Mouse (Mus musculus): ENCODE data around the gene Atp6v0a2.

The Atp6v0a2 gene

GRCm38 (mm10) chr5:124636694-124637093 lies 8.3 kb downstream of the Atp6v0a2 start:
- WGBS: 84% methylated on average over 4 of the region's 4 CpGs

GRCm38 (mm10) chr5:124637300-124637699 lies 8.9 kb downstream of the Atp6v0a2 start:
- 62% methylated on average over 11 of the region's 11 CpGs for WGBS

DNA sequence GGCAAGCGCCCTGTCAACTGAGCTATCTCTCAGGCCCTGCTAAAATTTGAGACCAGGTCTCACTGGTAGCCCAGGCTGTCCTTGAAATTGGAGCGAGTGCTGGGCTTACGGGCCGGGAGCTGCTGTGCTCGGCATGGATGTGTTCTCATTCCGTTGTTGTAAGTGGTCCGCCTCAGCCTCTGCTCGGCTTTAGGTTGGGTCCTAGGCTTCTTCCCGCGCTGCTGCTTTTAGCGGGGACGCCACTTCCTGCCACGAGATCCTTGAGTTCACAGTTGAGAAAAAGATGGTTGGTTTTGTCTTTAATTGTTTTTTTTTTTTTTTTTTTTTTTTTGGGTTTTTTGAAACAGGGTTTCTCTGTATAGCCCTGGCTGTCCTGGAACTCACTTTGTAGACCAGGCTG lies 9.5 kb downstream of the Atp6v0a2 start:
- 98% methylated on average over 13 of the region's 13 CpGs for WGBS

DNA sequence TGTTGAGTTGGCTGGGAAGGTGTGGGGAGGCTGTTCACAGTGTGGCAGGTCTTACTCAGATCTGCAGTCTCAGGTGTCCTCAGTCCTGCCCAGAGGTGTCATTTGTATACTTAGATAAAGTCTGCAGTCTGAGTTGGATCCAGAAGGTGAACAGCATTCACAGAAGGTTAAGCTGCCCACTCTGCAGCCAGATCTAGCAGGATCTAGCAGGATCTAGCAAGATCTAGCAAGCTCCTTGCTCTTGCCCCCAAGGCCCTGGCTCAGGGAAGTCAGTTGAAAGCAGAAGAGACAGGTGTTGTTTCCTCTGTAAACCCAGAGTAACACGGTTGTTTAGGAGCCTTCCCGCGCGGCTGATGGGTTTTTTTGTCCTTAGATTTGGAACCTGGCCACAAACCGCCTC lies 85.4 kb downstream of the Atp6v0a2 start:
- WGBS: 69% methylated on average over 5 of the region's 5 CpGs

- WGBS: 80% methylated on average over 8 of the region's 8 CpGs
These were observed 86.8 kb downstream of the Atp6v0a2 start for GRCm38 (mm10) chr5:124715135-124715534.

DNA sequence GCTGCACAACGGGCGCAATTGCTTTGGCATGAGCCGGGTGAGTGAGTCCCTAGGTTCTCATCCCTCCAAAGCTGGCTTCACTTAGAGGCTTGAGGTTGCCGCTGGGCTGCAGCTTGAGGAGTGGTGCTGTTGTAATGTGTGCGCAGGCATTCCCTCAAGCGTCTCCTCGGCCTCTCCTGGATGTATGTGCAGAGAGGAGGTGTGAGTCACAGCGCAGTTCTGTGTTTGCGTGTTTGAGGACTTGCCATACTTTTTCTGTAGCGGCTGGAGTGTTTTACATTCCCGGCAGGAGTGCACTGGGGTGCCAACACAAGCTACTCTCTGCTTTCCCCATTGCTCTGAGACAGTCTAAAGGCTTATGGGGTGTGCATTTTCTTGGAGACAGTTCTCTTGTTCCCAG lies 89.6 kb downstream of the Atp6v0a2 start:
- WGBS: 80% methylated on average over 11 of the region's 11 CpGs

- WGBS: 87% methylated on average over 7 of the region's 7 CpGs
These were observed 90.0 kb downstream of the Atp6v0a2 start for GRCm38 (mm10) chr5:124718396-124718795.

DNA sequence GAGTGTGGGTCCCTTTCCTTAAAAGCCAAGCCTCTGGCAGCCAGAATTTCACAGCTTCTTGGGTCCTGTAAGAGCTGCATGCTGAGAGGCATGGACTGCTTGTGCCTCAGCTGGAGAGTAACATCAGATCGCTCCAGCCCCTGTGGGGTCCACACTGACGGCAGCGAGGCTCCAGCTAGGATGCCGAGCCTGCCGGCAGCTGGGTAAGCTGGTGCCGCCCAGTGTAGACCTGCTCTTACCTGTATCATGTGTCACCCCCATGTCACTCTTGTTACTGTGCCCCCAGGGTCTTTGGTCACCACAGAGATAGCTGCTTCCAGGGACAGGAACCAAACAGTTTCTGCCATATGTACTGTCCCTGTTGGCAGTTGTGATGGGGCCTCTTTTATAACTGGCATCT lies 94.7 kb downstream of the Atp6v0a2 start:
- 94% methylated on average over 6 of the region's 6 CpGs for WGBS

- 14% methylated on average over 29 of the region's 29 CpGs for WGBS
These were observed 96.6 kb downstream of the Atp6v0a2 start, which contains the start of gene Dnah10 for GRCm38 (mm10) chr5:124724997-124725396. TSS of gene Dnah10 (plus strand) at chr5:124725085.

GRCm38 (mm10) chr5:124729662-124730206 lies 101.4 kb downstream of the Atp6v0a2 start:
- WGBS: 19% methylated on average over 21 of the region's 21 CpGs

DNA sequence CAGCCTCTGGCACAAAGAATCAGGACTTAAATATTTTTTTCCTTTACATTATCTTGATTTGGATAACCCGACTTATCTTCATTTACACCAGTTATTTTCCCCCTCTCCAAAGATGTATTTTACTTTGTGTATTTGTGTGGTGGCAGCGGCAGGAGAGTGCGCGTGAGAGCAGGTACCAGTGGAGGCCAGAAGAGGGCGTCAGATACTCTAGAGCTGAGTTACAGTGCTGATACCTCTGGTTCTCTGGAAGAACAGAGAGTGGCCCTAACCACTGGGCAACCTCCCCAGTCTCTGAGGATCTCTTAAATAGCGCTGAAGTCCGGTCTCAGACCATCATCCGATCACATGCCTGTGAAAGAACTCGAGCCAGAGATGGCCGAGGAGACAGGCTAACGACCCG lies 105.6 kb downstream of the Atp6v0a2 start:
- 89% methylated on average over 12 of the region's 12 CpGs for WGBS

DNA sequence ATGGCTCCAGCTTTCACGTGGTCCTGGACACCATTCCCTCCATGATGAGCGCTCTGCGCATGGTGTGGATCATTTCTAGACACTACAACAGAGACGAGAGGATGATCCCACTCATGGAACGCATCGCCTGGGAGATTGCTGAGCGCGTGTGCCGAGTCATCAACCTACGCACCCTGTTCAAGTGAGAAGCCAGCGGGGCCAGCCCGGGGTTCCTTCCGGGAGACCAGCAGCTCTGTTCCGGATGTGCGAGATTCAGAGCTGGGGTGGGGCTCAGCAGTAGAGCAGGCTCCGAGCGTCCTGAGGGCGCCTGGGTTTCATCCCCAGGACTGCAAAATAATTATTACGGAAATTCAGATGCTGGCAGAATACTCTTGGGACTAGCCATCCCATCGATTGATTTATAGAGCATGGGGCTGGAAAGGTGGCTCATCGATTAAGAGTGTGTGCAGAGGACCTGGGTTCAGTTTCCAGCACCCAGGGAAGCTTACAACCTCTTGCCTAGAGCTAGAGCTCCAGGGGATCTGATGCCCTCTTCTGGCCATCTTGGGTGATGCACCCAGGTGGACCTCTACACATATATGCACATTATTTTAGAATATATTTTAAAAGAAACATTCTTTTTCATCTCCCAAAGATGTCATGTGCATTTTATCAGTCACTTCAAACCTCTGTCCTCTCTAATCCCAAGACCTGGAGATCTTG lies 113.7 kb downstream of the Atp6v0a2 start:
- 96% methylated on average over 21 of the region's 21 CpGs for WGBS

DNA sequence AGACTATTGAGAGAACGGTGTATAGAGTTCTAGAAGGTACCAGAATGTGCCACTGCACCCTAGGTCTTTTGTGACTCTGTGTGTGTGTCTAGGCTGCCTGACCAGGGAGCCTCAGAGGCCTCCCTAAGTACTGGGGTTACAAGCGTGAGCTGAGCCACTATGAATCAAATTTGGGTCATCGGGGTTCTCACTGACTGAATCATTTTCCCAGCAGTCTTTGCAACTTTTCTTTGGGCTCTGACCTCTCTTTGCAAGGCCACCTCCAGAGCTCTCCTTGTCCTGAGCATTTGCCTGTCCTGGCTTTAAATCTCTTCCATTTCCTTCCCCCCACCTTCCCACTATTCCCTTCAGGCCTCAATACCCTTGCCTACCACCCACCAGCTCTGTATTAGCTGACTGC lies 115.5 kb downstream of the Atp6v0a2 start:
- WGBS: 91% methylated on average over 3 of the region's 3 CpGs

- WGBS: 92% methylated on average over 15 of the region's 15 CpGs
These were observed 117.8 kb downstream of the Atp6v0a2 start for GRCm38 (mm10) chr5:124746220-124746619.

DNA sequence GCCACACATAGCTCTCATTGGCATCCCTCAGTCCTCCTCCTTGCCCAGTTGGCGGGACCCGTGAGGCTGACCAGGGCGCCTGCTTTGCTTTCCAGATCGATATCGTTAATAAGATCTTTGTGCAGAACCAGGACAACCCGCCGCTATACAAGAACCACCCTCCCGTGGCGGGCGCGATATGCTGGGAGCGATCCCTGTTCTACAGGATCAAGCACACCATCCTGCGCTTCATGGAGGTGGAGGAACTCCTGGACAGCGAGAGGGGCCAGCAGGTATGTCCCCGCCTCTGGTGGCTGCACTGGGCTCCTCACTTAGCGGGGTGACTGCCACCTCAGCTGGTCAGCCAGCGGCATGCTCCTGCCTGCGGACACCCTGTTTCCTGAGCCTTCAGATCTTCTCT lies 119.9 kb downstream of the Atp6v0a2 start:
- 89% methylated on average over 18 of the region's 18 CpGs for WGBS

DNA sequence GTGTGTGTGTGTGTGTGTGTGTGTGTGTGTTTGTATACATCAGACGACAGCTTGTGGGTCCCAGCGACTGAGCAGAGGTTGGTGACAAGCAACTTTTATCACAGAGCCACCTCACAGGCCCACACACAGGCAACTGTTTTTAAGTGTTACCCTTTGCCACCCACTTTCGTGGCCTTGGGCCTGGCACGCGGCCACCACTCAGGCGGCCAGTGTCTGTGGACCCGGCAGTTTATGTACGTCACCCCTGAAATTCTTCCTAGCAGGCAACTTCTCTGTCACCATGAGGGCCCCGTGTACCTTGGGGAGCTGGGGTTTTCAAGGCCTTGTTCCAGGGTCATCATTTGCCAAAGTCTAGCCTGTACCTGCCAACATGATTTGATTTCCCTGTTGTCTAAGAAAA lies 123.3 kb downstream of the Atp6v0a2 start:
- WGBS: 71% methylated on average over 9 of the region's 9 CpGs

DNA sequence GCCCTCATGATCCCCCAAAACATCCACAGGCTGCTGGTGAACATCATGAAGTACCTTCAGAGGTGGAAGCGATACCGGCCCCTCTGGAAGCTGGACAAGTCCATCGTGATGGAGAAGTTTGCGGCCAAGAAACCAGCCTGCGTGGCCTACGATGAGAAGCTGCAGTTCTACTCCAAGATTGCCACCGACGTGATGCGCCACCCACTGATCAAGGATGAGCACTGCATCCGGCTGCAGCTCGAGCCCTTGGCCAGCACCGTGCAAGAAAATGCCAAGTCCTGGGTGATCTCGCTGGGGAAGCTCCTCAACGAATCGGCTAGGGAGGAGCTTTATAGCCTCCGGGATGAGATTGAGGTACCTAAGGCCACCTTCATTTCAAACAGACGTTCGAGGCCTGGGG lies 132.6 kb downstream of the Atp6v0a2 start:
- WGBS: 69% methylated on average over 18 of the region's 18 CpGs

GRCm38 (mm10) chr5:124761787-124762186 lies 133.4 kb downstream of the Atp6v0a2 start:
- WGBS: 90% methylated on average over 1 of the region's 1 CpGs

All from cerebral cortex, adult 2 months (tissue).